Mouse (Mus musculus) heart, adult 9 months (tissue): ENCODE data around the gene Olfr844.

ENCODE experiments used
- DNase-seq, 2 experiments: peaks; one replicate each; pipeline ENCODE4 v3.0.0; 2022; ENCODE audit warnings: low spot score in 2 of 2

Olfr844 gene

GRCm38 (mm10) chr9:19316047-19316446 is at the start of gene Olfr844:
Gene Olfr844 (plus strand): TSS chr9:19316347.
- no peak for DNase-seq

GRCm38 (mm10) chr9:19336157-19336556 is 20.0 kb downstream of the Olfr844 start, which contains the start of gene Olfr845:
Gene Olfr845 (plus strand): TSS chr9:19336457.
- DNase-seq = no peak

- DNase-seq = no peak
Observed at GRCm38 (mm10) chr9:19363905-19364304, 47.8 kb downstream of the Olfr844 start, which contains the start of gene Olfr846. Gene Olfr846 (minus strand): TSS chr9:19364005.
